11 mouse cellular contexts compared by ENCODE assay signal in genomic region chr3:60292142-60292541, GRCm38 (mm10).
DNase-seq lines count a peak whose midpoint lies in the region; ATAC-seq and TF ChIP-seq lines count a peak whose summit lies in the region.
"Had no signal": no experiment of that assay in that cellular context is flagged by ENCODE, and none has a peak within 500 bp of the region (broad histone marks: within the 10 kb centered on the region; RNA-seq: fewer than 3 reads in every experiment).

No protein-coding gene starts in this region.

- TF ChIP-seq CTCF in left cerebral cortex, adult 2 months (IDR thresholded peaks at IDR 0.05) = no peak

- intact Hi-C loops in left cerebral cortex, adult 2 months (cut with DNase I) = no loop called here

- H3K4me3 ChIP-seq in left cerebral cortex, adult 2 months = no peak overlapping the region
- H3K4me3 ChIP-seq: limb, embryonic 12.5 days had no signal

- DNase-seq in layer of hippocampus, adult 8-10 months (ENCODE audit: low spot score in 2 of 2) = peak; percentile 23 to 37
- DNase-seq in layer of hippocampus, postnatal 25 days (ENCODE audit: extremely low spot score in 1 of 2, low spot score in 1 of 2) = no peak
- DNase-seq in frontal cortex, adult 2 months (ENCODE audit: extremely low spot score in 1 of 2, low spot score in 1 of 2) = peak; percentile 28 to 52
- DNase-seq in left cerebral cortex, adult 2 months (ENCODE audit: extremely low spot score in 1 of 2, low spot score in 2 of 2) = peak; percentile 13 to 26
- DNase-seq in right cerebral cortex, postnatal 10 days (ENCODE audit: low spot score in 2 of 2) = peak; percentile 36 to 58
- DNase-seq in spleen, postnatal 10 days (ENCODE audit: low spot score in 2 of 2) = no peak
- DNase-seq: adrenal gland, postnatal 25 days; gastrocnemius, postnatal 25 days; lung, adult 2 months had no signal

- H3K27ac ChIP-seq in left cerebral cortex, adult 2 months = no peak overlapping the region
- H3K27ac ChIP-seq: limb, embryonic 12.5 days had no signal

- no peak for ATAC-seq in megakaryocyte-erythroid progenitor cell, adult 5-6 weeks (replicated peaks; ENCODE audit: low FRiP score, low TSS enrichment, poor library complexity, severe bottlenecking)

Comparison
In these comparisons a context has a peak if more than half of its experiments do, and no peak if none do; other contexts are left out.
1. DNase-seq: peak in layer of hippocampus, adult 8-10 months (2 of 2), frontal cortex, adult 2 months (2 of 2), left cerebral cortex, adult 2 months (2 of 2) and right cerebral cortex, postnatal 10 days (2 of 2); none in layer of hippocampus, postnatal 25 days (0 of 2) and spleen, postnatal 10 days (0 of 2).